Mouse (Mus musculus) hindbrain, embryonic 11.5 days (tissue): Measurements from ENCODE around the gene Ppp4r2. TPM values are rescaled to one million over a fixed set of nuclear protein-coding genes. Genes with fewer than 3 reads are reported as not detected.

Source experiments
- ATAC-seq: fragments of 200-750 bp; cut with Nextera tagmentation; 2 replicates; pipeline ENCODE4 v1.8.0; 2017; ENCODE audit warnings: mild to moderate bottlenecking, moderate TSS enrichment, moderate library complexity; ENCODE audit not compliant: low FRiP score
- DNase-seq: peaks from one replicate; pipeline ENCODE4 v3.0.0-alpha.2; 2015; ENCODE audit warnings: low spot score
- H3K27ac ChIP-seq: fragments of 300-500 bp; sonication (generic); 2 replicates; pipeline ENCODE4 v1.5.1; 2014; ENCODE audit warnings: mild to moderate bottlenecking, low read depth, low read length
- H3K27me3 ChIP-seq: fragments of 300-500 bp; sonication (generic); 2 replicates; pipeline ENCODE4 v1.6.1; 2014; ENCODE audit warnings: mild to moderate bottlenecking, low read length, moderate library complexity, mixed read lengths; ENCODE audit not compliant: control insufficient read depth, insufficient read depth
- H3K36me3 ChIP-seq: fragments of 300-500 bp; sonication (generic); 2 replicates; pipeline ENCODE4 v1.6.1; 2014; ENCODE audit warnings: mild to moderate bottlenecking, low read length, moderate library complexity, mixed read lengths; ENCODE audit not compliant: control insufficient read depth, insufficient read depth
- H3K4me1 ChIP-seq: fragments of 300-500 bp; sonication (generic); replicated peaks from 2 replicates; pipeline ENCODE4 v1.6.1; 2014; ENCODE audit warnings: low read length, mixed read lengths; ENCODE audit not compliant: control insufficient read depth, insufficient read depth
- H3K4me2 ChIP-seq: fragments of 300-500 bp; sonication (generic); replicated peaks from 2 replicates; pipeline ENCODE4 v1.6.1; 2014; ENCODE audit warnings: mild to moderate bottlenecking, low read depth, low read length
- H3K4me3 ChIP-seq: fragments of 300-500 bp; sonication (generic); 2 replicates; pipeline ENCODE4 v1.5.1; 2014; ENCODE audit warnings: low read depth, low read length
- H3K9ac ChIP-seq: fragments of 300-500 bp; sonication (generic); 2 replicates; pipeline ENCODE4 v1.6.1; 2014; ENCODE audit warnings: low read depth, low read length
- H3K9me3 ChIP-seq: fragments of 300-500 bp; sonication (generic); 2 replicates; pipeline ENCODE4 v1.6.1; 2016; ENCODE audit warnings: low read length; ENCODE audit not compliant: control insufficient read depth
- WGBS: fragments of 180-500 bp; shearing (Covaris S2); extraction: QIAGEN DNeasy Blood & Tissue Kit; methylation state at CpG from one replicate; pipeline ENCODE4 v1.1.7; 2014; 5-methylcytosine and 5-hydroxymethylcytosine counted together
- polyA plus RNA-seq: library from polyadenylated mRNA; unstranded; fragments of >200 nt; fragmentation: Nextera tagmentation; extraction: Ambion mirVana; gene quantifications from 2 replicates; pipeline ENCODE4 v1.2.1, GENCODE M21; 2014

Gene Ppp4r2
- polyA plus RNA-seq, 1 experiment from 2014 or later: 46.7 TPM

GRCm38 (mm10) chr6:100884594-100885225 lies 51.3 kb downstream of the Ppp4r2 start:
- Histone ChIP-seq H3K27ac (no peak overlapping the region), H3K4me1 (no peaks in the 10 kb centered on the region), H3K9ac (no peak overlapping the region), H3K36me3 (no peaks in the 10 kb centered on the region), H3K27me3 (no peaks in the 10 kb centered on the region), H3K9me3 (no peaks in the 10 kb centered on the region), H3K4me2 (no peak overlapping the region), H3K4me3 (no peak overlapping the region)
- ATAC-seq (no peak), DNase-seq (no peak)
- WGBS: 84% methylated on average over 12 of the region's 12 CpGs

GRCm38 (mm10) chr6:100885376-100885775 lies 52.0 kb downstream of the Ppp4r2 start:
- ATAC-seq: 0 out of 2 replicates have a peak, but pooled peaks have one; percentile 16
- H3K4me1 ChIP-seq: no peaks in the 10 kb centered on the region
- no peaks in the 10 kb centered on the region for H3K27me3 ChIP-seq
- no peaks in the 10 kb centered on the region for H3K9me3 ChIP-seq
- H3K36me3 ChIP-seq: no peaks in the 10 kb centered on the region
- H3K27ac ChIP-seq: no peak overlapping the region
- H3K4me2 ChIP-seq: no peak overlapping the region
- 60% methylated on average over 7 of the region's 7 CpGs for WGBS
- DNase-seq: no peak
- no peak overlapping the region for H3K9ac ChIP-seq
- H3K4me3 ChIP-seq: no peak overlapping the region

- ATAC-seq: no peak
- WGBS: 86% methylated on average over 9 of the region's 9 CpGs
- H3K36me3 ChIP-seq: no peaks in the 10 kb centered on the region
- H3K4me1 ChIP-seq: no peaks in the 10 kb centered on the region
- DNase-seq: no peak
- H3K4me2 ChIP-seq: no peak overlapping the region
- no peaks in the 10 kb centered on the region for H3K27me3 ChIP-seq
- H3K9me3 ChIP-seq: no peaks in the 10 kb centered on the region
- no peak overlapping the region for H3K27ac ChIP-seq
- no peak overlapping the region for H3K4me3 ChIP-seq
- H3K9ac ChIP-seq: no peak overlapping the region
Observed at GRCm38 (mm10) chr6:100887012-100887411, 53.6 kb downstream of the Ppp4r2 start.

GRCm38 (mm10) chr6:100889340-100889739 lies 55.9 kb downstream of the Ppp4r2 start:
- no peak overlapping the region for H3K4me3 ChIP-seq
- H3K4me2 ChIP-seq: no peak overlapping the region
- H3K27me3 ChIP-seq: no peaks in the 10 kb centered on the region
- H3K36me3 ChIP-seq: no peaks in the 10 kb centered on the region
- ATAC-seq (no peak), DNase-seq (no peak)
- H3K27ac ChIP-seq: no peak overlapping the region
- H3K4me1 ChIP-seq: no peaks in the 10 kb centered on the region
- H3K9me3 ChIP-seq: no peaks in the 10 kb centered on the region
- WGBS: 81% methylated on average over 6 of the region's 6 CpGs
- no peak overlapping the region for H3K9ac ChIP-seq

GRCm38 (mm10) chr6:100892489-100892888 lies 59.1 kb downstream of the Ppp4r2 start:
- Histone ChIP-seq H3K27ac (no peak overlapping the region), H3K4me2 (no peak overlapping the region), H3K4me3 (no peak overlapping the region), H3K27me3 (no peaks in the 10 kb centered on the region), H3K9ac (no peak overlapping the region), H3K4me1 (no peaks in the 10 kb centered on the region), H3K36me3 (no peaks in the 10 kb centered on the region), H3K9me3 (no peaks in the 10 kb centered on the region)
- ATAC-seq: no peak
- no peak for DNase-seq
- 80% methylated on average over 4 of the region's 4 CpGs for WGBS

GRCm38 (mm10) chr6:100893073-100893472 lies 59.7 kb downstream of the Ppp4r2 start:
- no peaks in the 10 kb centered on the region for H3K36me3 ChIP-seq
- WGBS: 83% methylated on average over 5 of the region's 5 CpGs
- no peak for DNase-seq
- no peak for ATAC-seq
- no peaks in the 10 kb centered on the region for H3K27me3 ChIP-seq
- H3K4me3 ChIP-seq: no peak overlapping the region
- H3K9ac ChIP-seq: no peak overlapping the region
- H3K27ac ChIP-seq: no peak overlapping the region
- no peak overlapping the region for H3K4me2 ChIP-seq
- no peaks in the 10 kb centered on the region for H3K4me1 ChIP-seq
- H3K9me3 ChIP-seq: no peaks in the 10 kb centered on the region

GRCm38 (mm10) chr6:100895183-100895582 lies 61.8 kb downstream of the Ppp4r2 start:
- Histone ChIP-seq H3K27ac (no peak overlapping the region), H3K4me1 (no peaks in the 10 kb centered on the region), H3K9me3 (no peaks in the 10 kb centered on the region), H3K9ac (no peak overlapping the region), H3K4me2 (no peak overlapping the region), H3K4me3 (no peak overlapping the region), H3K27me3 (no peaks in the 10 kb centered on the region), H3K36me3 (no peaks in the 10 kb centered on the region)
- WGBS: 66% methylated on average over 8 of the region's 8 CpGs
- ATAC-seq (no peak), DNase-seq (no peak)

- no peak overlapping the region for H3K4me3 ChIP-seq
- WGBS: 67% methylated on average over 5 of the region's 5 CpGs
- no peak for ATAC-seq
- DNase-seq: no peak
- H3K27me3 ChIP-seq: no peaks in the 10 kb centered on the region
- H3K4me1 ChIP-seq: no peaks in the 10 kb centered on the region
- H3K36me3 ChIP-seq: no peaks in the 10 kb centered on the region
- H3K4me2 ChIP-seq: no peak overlapping the region
- H3K9ac ChIP-seq: no peak overlapping the region
- no peaks in the 10 kb centered on the region for H3K9me3 ChIP-seq
- H3K27ac ChIP-seq: no peak overlapping the region
Observed at GRCm38 (mm10) chr6:100896883-100897282, 63.5 kb downstream of the Ppp4r2 start.

GRCm38 (mm10) chr6:100904463-100904862 lies 71.0 kb downstream of the Ppp4r2 start:
- Histone ChIP-seq H3K9me3 (no peaks in the 10 kb centered on the region), H3K4me1 (no peaks in the 10 kb centered on the region), H3K36me3 (no peaks in the 10 kb centered on the region), H3K4me3 (no peak overlapping the region), H3K4me2 (no peak overlapping the region), H3K9ac (no peak overlapping the region), H3K27ac (no peak overlapping the region), H3K27me3 (no peaks in the 10 kb centered on the region)
- DNase-seq (no peak), ATAC-seq (peak; percentile 56; the same call in 1 of the 2 replicates)
- 55% methylated on average over 5 of the region's 5 CpGs for WGBS
